Mouse (Mus musculus): ENCODE results near the gene Ccl6.

DNA sequence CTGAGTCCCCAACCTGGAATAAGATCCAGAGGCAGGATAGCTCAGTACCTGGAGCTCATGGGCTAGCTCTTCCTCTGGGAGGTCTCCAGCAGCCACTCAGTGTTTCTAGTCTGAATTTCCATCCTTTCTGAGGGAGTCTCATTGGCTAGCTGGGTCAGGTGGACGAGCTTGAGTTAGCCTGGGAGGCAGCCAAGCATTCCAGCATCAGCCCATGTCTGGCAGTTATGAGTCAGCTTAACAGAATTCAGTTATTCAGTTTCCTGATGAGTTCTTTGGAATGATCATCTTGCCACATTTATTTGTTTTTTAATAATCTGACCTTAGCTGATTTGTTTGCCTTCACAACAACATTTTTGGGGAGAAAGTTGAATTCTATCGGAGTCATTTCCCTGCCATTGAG, 29.1 kb downstream of the Ccl6 start:
- no peak for TF ChIP-seq POLR2A (IDR thresholded peaks at IDR 0.05; ENCODE audit: borderline replicate concordance, control insufficient read depth, low read depth, low read length)
- TF ChIP-seq CTCF (IDR thresholded peaks at IDR 0.05; ENCODE audit: control insufficient read depth, insufficient read depth, low read length), result no peak
